ENCODE assay signal across 8 mouse cellular contexts in the genomic region with DNA sequence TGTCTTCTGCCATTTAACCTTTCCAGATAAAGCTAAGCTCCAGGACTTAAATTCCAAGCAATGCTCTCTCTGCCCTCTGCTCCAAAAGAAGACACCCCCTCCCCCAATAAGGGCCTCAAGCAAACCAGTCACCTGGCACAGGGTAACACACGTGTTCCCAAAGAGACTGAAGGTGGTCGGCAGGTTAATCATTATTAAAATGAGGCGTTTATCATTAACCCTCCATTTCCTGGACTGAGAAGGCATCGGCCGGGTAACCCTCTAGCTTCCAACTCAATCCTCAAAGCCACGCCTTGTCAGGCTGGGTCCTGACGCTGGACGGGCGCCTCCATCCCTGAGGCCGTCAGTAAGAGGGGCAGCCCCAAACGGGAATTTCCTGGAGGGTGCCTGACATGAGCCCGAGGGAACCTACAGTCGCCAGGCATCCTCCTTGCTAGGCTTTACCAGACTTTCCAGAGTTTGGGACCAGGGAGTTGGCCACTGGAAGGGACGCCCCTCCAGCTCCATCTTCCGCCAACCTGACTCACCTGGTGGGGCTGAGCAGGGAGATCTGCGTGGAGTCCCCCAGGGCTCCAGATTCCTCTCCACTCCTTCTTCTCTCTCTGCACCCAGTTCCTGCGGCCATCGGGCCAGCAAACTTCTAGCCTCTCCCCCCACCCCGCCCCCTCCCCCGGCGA. TPM values are rescaled to one million over a fixed set of nuclear protein-coding genes. Genes with fewer than 3 reads are reported as not detected.
A peak's percentile ranks its signal among the peaks of the same experiment; 100 is the strongest.
DNase-seq lines count a peak whose midpoint lies in the region; ATAC-seq and TF ChIP-seq lines count a peak whose summit lies in the region.

No protein-coding gene starts in this region.

- peak overlapping the region; percentile 89 for H3K4me2 ChIP-seq in hindbrain, embryonic 16.5 days (ENCODE audit: low read length)
- peak overlapping the region; percentile 55 for H3K4me2 ChIP-seq in liver, embryonic 14.5 days (ENCODE audit: low read depth)

- 1% methylated on average over 21 of the region's 21 CpGs for WGBS in embryonic facial prominence, embryonic 10.5 days
- under 1% methylated on average over 20 of the region's 21 CpGs for WGBS in hindbrain, embryonic 16.5 days
- WGBS in liver, embryonic 14.5 days (ENCODE audit: insufficient replicate concordance): 7% methylated on average over 20 of the region's 21 CpGs
- 2% methylated on average over 20 of the region's 21 CpGs for WGBS in olfactory bulb, adult 2 months

- no peak for DNase-seq in testis, postnatal 14 days (ENCODE audit: low spot score)
- peak; percentile 43 for DNase-seq in embryonic facial prominence, embryonic 10.5 days (ENCODE audit: low spot score)
- no peak for DNase-seq in liver, embryonic 14.5 days (ENCODE audit: low read depth in 3 of 3, low spot score in 3 of 3)
- DNase-seq in thymus, postnatal 10 days (ENCODE audit: low spot score in 2 of 2): no peak
- no peak for DNase-seq in urinary bladder, postnatal 14 days (ENCODE audit: low spot score)

- H3K4me3 ChIP-seq in testis, adult 2 months (ENCODE audit: control insufficient read depth, low read depth, low read length): peak overlapping the region; percentile 87
- H3K4me3 ChIP-seq in embryonic facial prominence, embryonic 10.5 days: peak overlapping the region; percentile 81
- peak overlapping the region; percentile 86 for H3K4me3 ChIP-seq in hindbrain, embryonic 16.5 days (ENCODE audit: low read length)
- H3K4me3 ChIP-seq in liver, embryonic 14.5 days (ENCODE audit: insufficient read depth in 1 of 2, low read depth in 2 of 2, low read length in 2 of 2): peak overlapping the region; percentile 48 to 55; a peak in 3 of 4 replicates
- peak overlapping the region; percentile 68 for H3K4me3 ChIP-seq in olfactory bulb, adult 2 months (ENCODE audit: insufficient read depth, low read depth, low read length)

- TF ChIP-seq CTCF in testis, adult 2 months (IDR thresholded peaks at IDR 0.05; ENCODE audit: control insufficient read depth, insufficient read depth, insufficient replicate concordance, low read depth, low read length): no peak
- TF ChIP-seq CTCF in liver, embryonic 14.5 days (IDR thresholded peaks at IDR 0.05; ENCODE audit: low read depth): no peak
- no peak for TF ChIP-seq CTCF in olfactory bulb, adult 2 months (IDR thresholded peaks at IDR 0.05; ENCODE audit: insufficient read depth, low read depth, low read length)

- ATAC-seq in hindbrain, embryonic 16.5 days: peak; percentile 15
- ATAC-seq in liver, embryonic 14.5 days (ENCODE audit: insufficient read depth): no peak

- H3K9me3 ChIP-seq in embryonic facial prominence, embryonic 10.5 days: no peaks in the 10 kb centered on the region
- no peaks in the 10 kb centered on the region for H3K9me3 ChIP-seq in hindbrain, embryonic 16.5 days (ENCODE audit: control insufficient read depth, low read length)
- H3K9me3 ChIP-seq in liver, embryonic 14.5 days (ENCODE audit: control insufficient read depth, low read length): no peaks in the 10 kb centered on the region

- peaks cover 7% of the 10 kb centered on the region for H3K4me1 ChIP-seq in testis, adult 2 months (ENCODE audit: control insufficient read depth, insufficient read depth, low read length)
- peaks cover 17% of the 10 kb centered on the region for H3K4me1 ChIP-seq in embryonic facial prominence, embryonic 10.5 days
- peaks cover 19% of the 10 kb centered on the region for H3K4me1 ChIP-seq in hindbrain, embryonic 16.5 days (ENCODE audit: control insufficient read depth, insufficient read depth, low read depth, low read length)
- no peaks in the 10 kb centered on the region for H3K4me1 ChIP-seq in liver, embryonic 14.5 days (replicated peaks; ENCODE audit: control insufficient read depth in 2 of 2, insufficient read depth in 2 of 2, low read length in 1 of 2)
- H3K4me1 ChIP-seq in olfactory bulb, adult 2 months (ENCODE audit: control insufficient read depth, insufficient read depth, low read length): peaks cover 4% of the 10 kb centered on the region; the same call in 1 of the 2 replicates

- peak overlapping the region; percentile 98 for H3K9ac ChIP-seq in hindbrain, embryonic 16.5 days (ENCODE audit: low read depth, low read length)
- no peak overlapping the region for H3K9ac ChIP-seq in liver, embryonic 14.5 days (replicated peaks)

- H3K27me3 ChIP-seq in testis, adult 2 months (ENCODE audit: control insufficient read depth, insufficient read depth, low read length): no peaks in the 10 kb centered on the region
- H3K27me3 ChIP-seq in embryonic facial prominence, embryonic 10.5 days (replicated peaks; ENCODE audit: low read depth, poor library complexity, severe bottlenecking): peaks cover 11% of the 10 kb centered on the region
- no peaks in the 10 kb centered on the region for H3K27me3 ChIP-seq in hindbrain, embryonic 16.5 days (replicated peaks; ENCODE audit: control insufficient read depth, insufficient read depth, low read length)
- H3K27me3 ChIP-seq in liver, embryonic 14.5 days (ENCODE audit: control insufficient read depth, insufficient read depth, low read length): peaks cover 33% of the 10 kb centered on the region

- TF ChIP-seq EP300 in liver, embryonic 14.5 days (IDR thresholded peaks at IDR 0.05; ENCODE audit: low read depth): no peak

- 0 out of 2 replicates have a peak overlapping the region, but pooled peaks have one; percentile 5 for H3K27ac ChIP-seq in testis, adult 2 months (ENCODE audit: control insufficient read depth, insufficient read depth, low read depth, low read length)
- peak overlapping the region; percentile 94 for H3K27ac ChIP-seq in embryonic facial prominence, embryonic 10.5 days (replicated peaks)
- H3K27ac ChIP-seq in hindbrain, embryonic 16.5 days (ENCODE audit: low read depth, low read length): peak overlapping the region; percentile 98; the same call in 1 of the 2 replicates
- H3K27ac ChIP-seq in liver, embryonic 14.5 days: no peak overlapping the region
- H3K27ac ChIP-seq in olfactory bulb, adult 2 months (ENCODE audit: insufficient read depth, low read depth, low read length): no peak overlapping the region

- no peak for TF ChIP-seq POLR2A in testis, adult 2 months (IDR thresholded peaks at IDR 0.05; ENCODE audit: control insufficient read depth, low read depth, low read length)
- no peak for TF ChIP-seq POLR2A in olfactory bulb, adult 2 months (IDR thresholded peaks at IDR 0.05; ENCODE audit: insufficient read depth, low read depth, low read length)

- no peaks in the 10 kb centered on the region for H3K36me3 ChIP-seq in testis, adult 2 months (ENCODE audit: control insufficient read depth, insufficient read depth, low read length)
- 0 out of 2 replicates have a peak, but pooled peaks cover 4% of the 10 kb centered on the region for H3K36me3 ChIP-seq in embryonic facial prominence, embryonic 10.5 days (replicated peaks)
- no peaks in the 10 kb centered on the region for H3K36me3 ChIP-seq in hindbrain, embryonic 16.5 days (ENCODE audit: control insufficient read depth, insufficient read depth, low read length)
- no peaks in the 10 kb centered on the region for H3K36me3 ChIP-seq in liver, embryonic 14.5 days (replicated peaks; ENCODE audit: control insufficient read depth, insufficient read depth, low read depth)

RNA-seq across cellular contexts. Expression of gene Carmil1, which starts 0.7 kb away (rescaled TPM):
- 30.3 and 32.8 TPM in 2 replicates for polyA plus RNA-seq in testis, adult 2 months (2012; rRNA removed)
- 27.2 and 30.2 TPM in 2 replicates for polyA plus RNA-seq in embryonic facial prominence, embryonic 10.5 days (2016; fragmentation: Nextera tagmentation; extraction: Ambion mirVana)
- polyA plus RNA-seq in hindbrain, embryonic 16.5 days (2015; fragmentation: Nextera tagmentation; extraction: Ambion mirVana): 43.5 and 50.6 TPM in 2 replicates
- 1.5 and 1.8 TPM in 2 replicates for polyA plus RNA-seq in liver, embryonic 14.5 days (2012; rRNA removed)
- polyA plus RNA-seq in liver, embryonic 14.5 days (2014; fragmentation: Nextera tagmentation; extraction: Ambion mirVana): 4.1 and 4.2 TPM in 2 replicates
- not detected in 2 replicates for polyA plus RNA-seq in olfactory bulb, adult 2 months (2012; ENCODE audit: insufficient read depth, insufficient read length, low replicate concordance, missing spikeins)

RNA-seq across cellular contexts. Expression of gene Cmah, which starts 47.3 kb away (rescaled TPM):
- polyA plus RNA-seq in testis, adult 2 months (2012; rRNA removed): 0.23 TPM in 2 replicates
- polyA plus RNA-seq in embryonic facial prominence, embryonic 10.5 days (2016; fragmentation: Nextera tagmentation; extraction: Ambion mirVana): 0.37 and 0.38 TPM in 2 replicates
- polyA plus RNA-seq in hindbrain, embryonic 16.5 days (2015; fragmentation: Nextera tagmentation; extraction: Ambion mirVana): 0.11 and 0.16 TPM in 2 replicates
- polyA plus RNA-seq in liver, embryonic 14.5 days (2012; rRNA removed): 0.24 and 0.42 TPM in 2 replicates
- polyA plus RNA-seq in liver, embryonic 14.5 days (2014; fragmentation: Nextera tagmentation; extraction: Ambion mirVana): 0.46 and 0.80 TPM in 2 replicates
- not detected in 2 replicates for polyA plus RNA-seq in olfactory bulb, adult 2 months (2012; ENCODE audit: insufficient read depth, insufficient read length, low replicate concordance, missing spikeins)

Comparison
In these comparisons a context has a peak if more than half of its experiments do, and no peak if none do; other contexts are left out.
1. H3K27ac ChIP-seq: peak in testis, adult 2 months (single experiment), embryonic facial prominence, embryonic 10.5 days (single experiment) and hindbrain, embryonic 16.5 days (single experiment); none in liver, embryonic 14.5 days (single experiment) and olfactory bulb, adult 2 months (single experiment).
2. RNA of gene Cmah, which starts 47.3 kb away (polyA plus RNA-seq): not detected in olfactory bulb, adult 2 months; 0.24 to 0.80 TPM in liver, embryonic 14.5 days, 0.37 to 0.38 TPM in embryonic facial prominence, embryonic 10.5 days, 0.23 TPM in testis, adult 2 months and 0.11 to 0.16 TPM in hindbrain, embryonic 16.5 days; every median in the first group is over 10 times any median in the second.
3. Peak in every context shown above with its lines, with median percentiles within 50 percentile points of each other: H3K4me3 ChIP-seq.